Mouse (Mus musculus) ES-E14 (cell line): ENCODE data around the gene Ahcyl2.

Source experiments
- CHD2 ChIP-seq: IDR thresholded peaks from 2 replicates; pipeline ENCODE4 v1.6.1; 2014; ENCODE audit warnings: mild to moderate bottlenecking, low read depth, low read length, inconsistent platforms
- ZC3H11A ChIP-seq: IDR thresholded peaks from 2 replicates; pipeline ENCODE4 v1.6.1; 2012; ENCODE audit warnings: low read depth, mild to moderate bottlenecking, inconsistent platforms, low read length, borderline replicate concordance

GRCm38 (mm10) chr6:29767813-29768660, at the start of gene Ahcyl2:
- TF ChIP-seq ZC3H11A, result no peak
- no peak for TF ChIP-seq CHD2
